Mouse (Mus musculus) small intestine, adult 2 months (tissue): ENCODE measurements around the gene Hbb-bh1.

ENCODE experiments used
- CTCF ChIP-seq: fragments of 200-500 bp; IDR thresholded peaks from 2 replicates; pipeline ENCODE4 v1.5.1; 2012; ENCODE audit warnings: low read depth, mild to moderate bottlenecking, control low read depth, inconsistent platforms, low read length, moderate library complexity, mixed read lengths; ENCODE audit not compliant: insufficient replicate concordance, insufficient read length; ENCODE audit errors: extremely low read depth
- POLR2A ChIP-seq: fragments of 200-500 bp; IDR thresholded peaks from 2 replicates; pipeline ENCODE4 v1.6.1; 2012; ENCODE audit warnings: low read depth, mild to moderate bottlenecking, control low read depth, inconsistent platforms, low read length, moderate library complexity

GRCm38 (mm10) chr7:103792669-103793388 lies 50.1 kb downstream of the Hbb-bh1 start:
- TF ChIP-seq POLR2A (no peak), CTCF (no peak)
